Mouse (Mus musculus): ENCODE measurements around the gene Nfib.

GRCm38 (mm10) chr4:82704841-82705794 is at the start of gene Nfib:
- TF ChIP-seq CTCF (IDR thresholded peaks at IDR 0.05): no peak
- TF ChIP-seq EP300 (IDR thresholded peaks at IDR 0.05): no peak

All from lung, postnatal 0 days (tissue).